In the genomic region with DNA sequence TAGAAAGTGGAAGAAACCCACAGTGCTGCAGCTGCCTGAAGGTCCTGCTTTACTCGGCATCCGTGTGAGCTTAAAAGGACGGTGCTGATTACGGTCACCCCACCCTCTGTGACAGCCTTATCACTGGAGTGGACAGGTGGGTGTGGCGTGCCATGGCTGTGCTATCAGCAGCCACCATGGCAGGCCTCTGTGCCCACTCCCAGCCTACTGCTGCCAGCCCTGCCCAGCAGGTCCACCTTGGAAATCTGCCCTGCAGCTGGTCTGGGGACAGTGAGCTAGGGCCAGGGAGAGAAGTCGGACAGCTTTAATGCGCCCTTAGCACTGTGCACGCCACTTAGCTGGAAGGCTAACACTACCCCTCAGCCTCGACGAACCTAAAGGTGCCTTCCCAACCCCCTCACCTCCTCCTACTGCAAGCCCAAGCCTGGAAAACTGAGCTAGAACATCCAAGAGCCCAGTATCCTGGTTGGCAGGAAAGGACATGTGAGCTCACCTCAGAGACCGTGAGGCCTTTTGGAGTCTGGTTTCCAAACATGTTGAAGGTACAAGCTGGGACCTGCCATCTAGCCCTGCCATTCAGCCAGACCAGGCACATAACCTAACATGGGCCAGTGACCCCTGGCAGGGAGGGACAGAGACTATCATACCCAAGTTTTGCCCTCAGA, we compare ENCODE assay signal across 7 mouse cellular contexts. TPM values are rescaled to one million over a fixed set of nuclear protein-coding genes. Genes with fewer than 3 reads are reported as not detected.
A peak's percentile ranks its signal among the peaks of the same experiment; 100 is the strongest.
DNase-seq lines count a peak whose midpoint lies in the region; ATAC-seq and TF ChIP-seq lines count a peak whose summit lies in the region.

No protein-coding gene starts in this region.

- no peak overlapping the region; the same call in 1 of the 2 replicates for H3K9ac ChIP-seq in lung, embryonic 14.5 days
- no peak overlapping the region for H3K9ac ChIP-seq in forebrain, postnatal 0 days
- no peak overlapping the region; the same call in 1 of the 2 replicates for H3K9ac ChIP-seq in intestine, embryonic 16.5 days (ENCODE audit: low read depth, low read length)

- peak; percentile 68 for ATAC-seq in lung, embryonic 14.5 days (ENCODE audit: insufficient read depth)
- 0 out of 2 replicates have a peak, but pooled peaks have one; percentile 2 for ATAC-seq in forebrain, postnatal 0 days
- ATAC-seq in intestine, embryonic 16.5 days, result peak; percentile 84

- no peak for DNase-seq in lung, embryonic 14.5 days
- DNase-seq in lung, postnatal 36 days, result no peak
- no peak for DNase-seq in forebrain, postnatal 0 days
- DNase-seq in spleen, postnatal 14 days (ENCODE audit: low spot score in 2 of 2), result peak; percentile 67 to 70
- DNase-seq in layer of hippocampus, adult 9-11 months, result no peak
- DNase-seq in urinary bladder, postnatal 25 days (ENCODE audit: low spot score), result no peak

- no peaks in the 10 kb centered on the region for H3K4me1 ChIP-seq in lung, embryonic 14.5 days (ENCODE audit: insufficient read depth)
- no peaks in the 10 kb centered on the region for H3K4me1 ChIP-seq in forebrain, postnatal 0 days (ENCODE audit: insufficient read depth)
- H3K4me1 ChIP-seq in intestine, embryonic 16.5 days (ENCODE audit: control insufficient read depth, insufficient read depth, low read length), result peaks cover 16% of the 10 kb centered on the region

- H3K36me3 ChIP-seq in lung, embryonic 14.5 days (ENCODE audit: insufficient read depth), result peaks cover 48% of the 10 kb centered on the region
- H3K36me3 ChIP-seq in forebrain, postnatal 0 days (ENCODE audit: insufficient read depth), result peaks cover 38% of the 10 kb centered on the region
- peaks cover 12% of the 10 kb centered on the region; the same call in 1 of the 2 replicates for H3K36me3 ChIP-seq in intestine, embryonic 16.5 days (ENCODE audit: control insufficient read depth, insufficient read depth, low read length)

- no peak overlapping the region; the same call in 1 of the 2 replicates for H3K4me2 ChIP-seq in lung, embryonic 14.5 days
- no peak overlapping the region for H3K4me2 ChIP-seq in forebrain, postnatal 0 days (ENCODE audit: low read depth)
- H3K4me2 ChIP-seq in intestine, embryonic 16.5 days (ENCODE audit: low read depth, low read length), result no peak overlapping the region

- H3K27ac ChIP-seq in lung, embryonic 14.5 days (ENCODE audit: low read depth), result no peak overlapping the region; the same call in 1 of the 2 replicates
- no peak overlapping the region for H3K27ac ChIP-seq in forebrain, postnatal 0 days (ENCODE audit: low read depth, low read length)
- peak overlapping the region; percentile 11 for H3K27ac ChIP-seq in intestine, embryonic 16.5 days (ENCODE audit: low read length)

- WGBS in lung, embryonic 14.5 days, result 69% methylated on average over 11 of the region's 11 CpGs
- 84% methylated on average over 11 of the region's 11 CpGs for WGBS in forebrain, postnatal 0 days
- 63% methylated on average over 11 of the region's 11 CpGs for WGBS in intestine, embryonic 16.5 days

- H3K4me3 ChIP-seq in lung, embryonic 14.5 days (ENCODE audit: low read depth, low read length), result no peak overlapping the region
- H3K4me3 ChIP-seq in forebrain, postnatal 0 days (ENCODE audit: low read depth, low read length), result no peak overlapping the region
- H3K4me3 ChIP-seq in intestine, embryonic 16.5 days (ENCODE audit: low read length), result no peak overlapping the region

- no peaks in the 10 kb centered on the region for H3K27me3 ChIP-seq in lung, embryonic 14.5 days (ENCODE audit: insufficient read depth, low read length)
- H3K27me3 ChIP-seq in forebrain, postnatal 0 days (ENCODE audit: insufficient read depth, low read length), result no peaks in the 10 kb centered on the region
- no peaks in the 10 kb centered on the region for H3K27me3 ChIP-seq in intestine, embryonic 16.5 days (replicated peaks; ENCODE audit: control insufficient read depth, insufficient read depth, low read length)

- no peaks in the 10 kb centered on the region for H3K9me3 ChIP-seq in lung, embryonic 14.5 days (ENCODE audit: low read depth, low read length)
- no peaks in the 10 kb centered on the region for H3K9me3 ChIP-seq in forebrain, postnatal 0 days (ENCODE audit: low read length)
- H3K9me3 ChIP-seq in intestine, embryonic 16.5 days (ENCODE audit: control insufficient read depth, low read length), result no peaks in the 10 kb centered on the region

- no peak for TF ChIP-seq CTCF in lung, embryonic 14.5 days (IDR thresholded peaks at IDR 0.05; ENCODE audit: low read depth)
- TF ChIP-seq CTCF in forebrain, postnatal 0 days (IDR thresholded peaks at IDR 0.05; ENCODE audit: low read depth), result no peak

RNA-seq across cellular contexts. Expression of a gene that starts 6.4 kb away (rescaled TPM):
- polyA plus RNA-seq in lung, embryonic 14.5 days (2014; fragmentation: Nextera tagmentation; extraction: Ambion mirVana), result not detected in 2 replicates
- total RNA-seq in forebrain, postnatal 0 days (2014; rRNA removed), result not detected in 2 replicates
- not detected in 2 replicates for polyA plus RNA-seq in forebrain, postnatal 0 days (2015; fragmentation: Nextera tagmentation; extraction: Ambion mirVana)
- not detected in 2 replicates for polyA plus RNA-seq in intestine, embryonic 16.5 days (2015; fragmentation: Nextera tagmentation; extraction: Ambion mirVana)

RNA-seq across cellular contexts. Expression of a gene that starts 15.0 kb away (rescaled TPM):
- polyA plus RNA-seq in lung, embryonic 14.5 days (2014; fragmentation: Nextera tagmentation; extraction: Ambion mirVana), result 27.6 and 27.7 TPM in 2 replicates
- 144 and 155 TPM in 2 replicates for total RNA-seq in forebrain, postnatal 0 days (2014; rRNA removed)
- polyA plus RNA-seq in forebrain, postnatal 0 days (2015; fragmentation: Nextera tagmentation; extraction: Ambion mirVana), result 135 and 142 TPM in 2 replicates
- polyA plus RNA-seq in intestine, embryonic 16.5 days (2015; fragmentation: Nextera tagmentation; extraction: Ambion mirVana), result 85.0 and 89.4 TPM in 2 replicates

RNA-seq across cellular contexts. Expression of a gene that starts 49.5 kb away (rescaled TPM):
- polyA plus RNA-seq in lung, embryonic 14.5 days (2014; fragmentation: Nextera tagmentation; extraction: Ambion mirVana), result 11.7 and 12.3 TPM in 2 replicates
- 19.3 and 22.9 TPM in 2 replicates for total RNA-seq in forebrain, postnatal 0 days (2014; rRNA removed)
- 11.7 and 16.3 TPM in 2 replicates for polyA plus RNA-seq in forebrain, postnatal 0 days (2015; fragmentation: Nextera tagmentation; extraction: Ambion mirVana)
- polyA plus RNA-seq in intestine, embryonic 16.5 days (2015; fragmentation: Nextera tagmentation; extraction: Ambion mirVana), result 23.9 and 24.2 TPM in 2 replicates

RNA-seq across cellular contexts. Expression of a gene that starts 49.5 kb away (rescaled TPM):
- 51.7 and 52.0 TPM in 2 replicates for polyA plus RNA-seq in lung, embryonic 14.5 days (2014; fragmentation: Nextera tagmentation; extraction: Ambion mirVana)
- 32.0 and 36.5 TPM in 2 replicates for total RNA-seq in forebrain, postnatal 0 days (2014; rRNA removed)
- polyA plus RNA-seq in forebrain, postnatal 0 days (2015; fragmentation: Nextera tagmentation; extraction: Ambion mirVana), result 24.6 and 27.3 TPM in 2 replicates
- polyA plus RNA-seq in intestine, embryonic 16.5 days (2015; fragmentation: Nextera tagmentation; extraction: Ambion mirVana), result 126 and 128 TPM in 2 replicates

Comparison
In these comparisons a context has a peak if more than half of its experiments do, and no peak if none do; other contexts are left out.
1. ATAC-seq: peak in every context shown above with its lines; median percentile 84 in intestine, embryonic 16.5 days; 68 in lung, embryonic 14.5 days; 2 in forebrain, postnatal 0 days.
2. DNase-seq: peak in spleen, postnatal 14 days (2 of 2); none in lung, embryonic 14.5 days (single experiment), lung, postnatal 36 days (single experiment), forebrain, postnatal 0 days (single experiment), layer of hippocampus, adult 9-11 months (single experiment) and urinary bladder, postnatal 25 days (single experiment).